Mouse (Mus musculus): ENCODE data around the gene Dnase2a.

Gene Dnase2a

DNA sequence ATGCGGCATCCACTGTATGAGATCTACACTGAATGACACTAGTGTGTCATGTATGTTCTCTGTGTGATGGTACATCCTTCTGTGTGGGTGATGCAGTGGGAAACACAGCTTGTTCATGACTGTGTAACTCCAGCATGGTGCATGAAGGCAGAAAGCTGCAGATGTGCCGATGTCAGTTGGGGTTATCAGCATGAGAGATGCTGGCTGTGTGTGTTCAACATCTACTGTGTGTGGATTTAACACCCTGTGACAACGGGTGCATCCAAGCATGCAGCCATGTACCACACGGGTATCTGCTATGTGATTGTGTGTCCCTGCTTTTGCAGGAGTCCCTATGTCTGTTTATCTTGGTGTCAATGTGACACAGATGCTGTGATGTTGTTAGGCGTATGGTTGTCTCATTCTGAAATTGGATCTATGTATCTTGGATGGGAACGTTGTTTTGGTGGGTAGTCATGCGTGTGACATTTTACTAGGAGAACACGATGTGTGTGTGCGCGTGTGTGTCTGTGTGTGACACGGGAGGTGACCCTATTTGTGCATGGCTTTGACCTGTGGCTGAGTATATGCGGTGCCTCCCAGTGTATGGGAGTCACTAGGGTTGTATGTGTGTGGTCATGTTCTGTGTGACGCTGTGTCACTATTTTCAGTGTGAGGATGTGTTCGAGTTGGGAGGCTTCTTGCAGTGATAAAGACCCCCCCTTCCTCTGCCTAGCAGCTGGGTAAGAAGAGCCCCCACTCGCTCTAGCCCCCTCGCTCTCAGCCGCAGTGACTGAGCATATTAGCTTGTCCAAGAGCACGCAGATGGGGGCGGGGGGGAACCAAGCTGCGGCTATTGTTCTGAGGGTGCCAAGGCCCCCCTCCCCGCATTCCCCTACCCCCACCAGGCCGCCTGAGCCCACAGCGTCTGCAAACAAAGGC, 27.9 kb downstream of the Dnase2a start:
- DNase-seq (ENCODE audit: low read depth, low spot score): no peak

DNA sequence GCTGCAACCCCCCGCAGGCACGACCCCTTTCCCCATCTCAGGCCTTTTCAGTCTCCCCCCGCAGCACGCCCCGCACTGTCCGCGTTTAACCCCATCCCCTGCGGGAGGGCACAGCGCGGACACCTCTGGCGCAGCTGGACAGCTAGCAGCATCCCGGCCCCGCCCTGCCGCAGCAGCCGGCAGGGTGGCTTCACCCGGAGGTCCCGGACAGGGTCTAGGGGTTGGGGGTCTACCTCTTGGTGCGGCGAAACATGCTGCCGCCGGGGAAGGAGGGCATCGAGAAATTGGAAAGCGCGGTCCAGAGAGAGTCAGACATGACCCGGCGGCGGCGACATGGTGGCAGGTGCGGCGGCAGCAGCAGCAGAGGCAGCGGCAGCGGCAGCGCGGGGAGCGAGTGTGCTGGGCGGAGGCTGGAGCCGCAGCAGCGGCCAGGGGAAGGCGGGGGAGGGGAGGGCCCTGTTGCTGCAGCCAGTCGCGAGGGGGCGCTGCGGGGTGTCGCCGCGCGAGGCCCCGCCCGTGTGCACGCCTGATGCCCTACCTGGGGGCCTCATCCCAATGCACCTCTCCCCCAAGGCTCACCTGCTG, 28.7 kb downstream of the Dnase2a start, which contains the start of gene Mast1:
TSS of gene Mast1 (minus strand) at position 398 of the 585 bp plus-strand sequence.
- DNase-seq (ENCODE audit: low read depth, low spot score): peak; percentile 88

DNA sequence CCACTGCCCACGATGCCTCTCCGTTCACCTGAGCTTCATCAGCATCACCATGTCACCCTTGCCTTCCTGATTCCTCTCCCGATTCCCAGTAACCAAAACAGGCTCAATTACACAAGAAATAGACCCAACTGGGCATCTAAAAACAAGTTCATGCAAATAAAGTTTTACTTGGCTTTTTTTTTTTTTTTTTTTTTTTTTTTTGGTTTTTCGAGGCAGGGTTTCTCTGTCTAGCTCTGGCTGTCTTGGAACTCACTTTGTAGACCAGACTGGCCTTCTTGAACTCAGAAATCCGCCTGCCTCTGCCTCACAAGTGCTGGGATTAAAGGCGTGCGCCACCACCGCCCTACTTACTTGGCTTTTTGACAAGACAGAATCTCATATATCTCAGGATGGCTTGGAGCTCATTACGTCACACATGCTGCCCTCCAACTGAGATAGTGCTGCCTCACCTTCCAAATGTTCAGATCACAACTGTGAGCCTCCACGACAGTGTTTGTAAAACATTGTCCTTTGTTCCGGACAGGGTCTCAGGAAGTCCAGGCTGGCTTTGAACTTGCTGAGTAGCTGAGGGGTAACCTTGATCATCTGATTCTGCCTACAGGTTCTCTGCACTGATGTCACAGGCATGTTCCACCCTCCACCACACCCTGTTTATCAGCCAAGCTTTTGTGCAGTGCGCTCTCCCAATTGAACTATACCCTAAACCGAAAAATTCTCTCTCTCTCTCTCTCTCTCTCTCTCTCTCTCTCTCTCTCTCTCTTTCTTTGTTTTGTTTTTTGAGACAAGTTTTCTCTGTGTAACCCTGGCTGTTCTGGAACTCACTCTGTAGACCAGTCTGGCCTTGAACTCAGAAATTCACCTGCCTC, 29.5 kb downstream of the Dnase2a start:
- no peak for DNase-seq (ENCODE audit: low read depth, low spot score)

DNA sequence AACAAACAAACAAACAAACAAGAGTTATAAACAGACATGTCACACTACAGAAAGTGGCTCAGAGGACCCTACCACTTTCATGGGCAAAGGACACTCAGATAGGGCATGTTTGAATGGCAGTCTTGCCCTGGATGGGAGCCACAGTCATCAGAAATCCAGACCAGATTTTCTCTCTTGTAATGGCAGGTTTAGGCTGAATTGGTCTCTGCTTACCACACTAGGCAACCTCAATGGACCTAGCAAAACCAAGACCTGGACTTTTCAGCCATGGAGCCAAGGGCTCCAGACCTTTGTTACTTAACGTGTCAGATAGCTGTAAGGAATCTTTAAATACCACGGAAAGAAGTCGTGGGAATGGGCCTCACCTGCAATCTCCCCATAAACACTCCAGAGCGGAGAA, 35.3 kb downstream of the Dnase2a start:
- DNase-seq (ENCODE audit: low read depth, low spot score): no peak

DNA sequence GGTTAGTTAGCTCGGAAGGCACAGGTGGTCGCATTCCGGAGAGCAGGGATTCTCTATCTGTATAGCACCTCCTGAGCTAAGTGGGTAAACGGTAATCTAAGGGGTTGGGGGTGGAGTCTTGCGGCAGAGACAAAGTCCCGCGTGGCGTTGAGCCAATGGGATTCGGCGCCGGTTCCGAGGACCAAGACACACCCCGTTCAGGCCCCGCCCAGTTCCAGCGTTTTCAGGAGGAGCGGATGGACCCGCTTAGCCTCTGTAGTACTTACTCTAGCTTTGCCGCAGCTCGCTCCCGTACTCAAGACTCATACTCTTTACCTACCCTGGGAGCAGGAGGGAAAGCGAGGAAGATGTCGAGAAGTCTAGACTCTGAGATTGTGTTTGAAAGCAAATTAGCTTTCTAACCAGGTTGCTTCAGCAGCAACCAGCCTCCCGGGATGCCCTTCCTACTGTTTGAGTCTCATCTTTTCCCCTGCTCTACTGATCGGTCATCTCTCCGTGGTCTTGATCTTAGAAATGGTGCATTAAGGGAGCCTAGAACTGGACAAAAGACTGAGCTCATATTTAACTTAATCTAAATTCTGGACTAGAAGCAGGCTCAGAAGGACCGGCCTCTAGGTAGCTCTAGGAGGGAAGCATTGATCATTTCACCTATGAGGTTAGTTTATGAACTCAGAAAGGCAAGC, 36.3 kb downstream of the Dnase2a start:
- peak; percentile 93 for DNase-seq (ENCODE audit: low read depth, low spot score)

DNA sequence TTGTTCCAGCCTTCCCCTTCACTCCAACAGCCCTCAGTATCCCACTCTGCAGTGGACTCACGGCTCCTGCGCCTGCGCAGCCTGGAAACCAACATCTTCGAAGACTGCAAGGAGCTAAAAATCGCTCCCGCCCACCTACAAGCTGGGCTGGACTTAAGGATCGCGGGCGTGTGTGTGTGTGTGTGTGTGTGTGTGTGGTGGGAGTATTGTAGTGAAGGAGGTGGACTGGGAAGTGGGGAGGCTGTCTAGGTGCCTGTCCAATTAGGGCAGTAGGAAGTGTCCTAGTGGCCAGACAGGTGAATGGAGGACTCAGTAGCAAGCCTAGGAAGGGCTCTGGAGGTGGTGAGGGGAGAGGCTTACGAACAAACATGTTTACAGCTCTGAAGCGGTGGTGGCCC, 36.9 kb downstream of the Dnase2a start:
- DNase-seq (ENCODE audit: low read depth, low spot score): no peak

DNA sequence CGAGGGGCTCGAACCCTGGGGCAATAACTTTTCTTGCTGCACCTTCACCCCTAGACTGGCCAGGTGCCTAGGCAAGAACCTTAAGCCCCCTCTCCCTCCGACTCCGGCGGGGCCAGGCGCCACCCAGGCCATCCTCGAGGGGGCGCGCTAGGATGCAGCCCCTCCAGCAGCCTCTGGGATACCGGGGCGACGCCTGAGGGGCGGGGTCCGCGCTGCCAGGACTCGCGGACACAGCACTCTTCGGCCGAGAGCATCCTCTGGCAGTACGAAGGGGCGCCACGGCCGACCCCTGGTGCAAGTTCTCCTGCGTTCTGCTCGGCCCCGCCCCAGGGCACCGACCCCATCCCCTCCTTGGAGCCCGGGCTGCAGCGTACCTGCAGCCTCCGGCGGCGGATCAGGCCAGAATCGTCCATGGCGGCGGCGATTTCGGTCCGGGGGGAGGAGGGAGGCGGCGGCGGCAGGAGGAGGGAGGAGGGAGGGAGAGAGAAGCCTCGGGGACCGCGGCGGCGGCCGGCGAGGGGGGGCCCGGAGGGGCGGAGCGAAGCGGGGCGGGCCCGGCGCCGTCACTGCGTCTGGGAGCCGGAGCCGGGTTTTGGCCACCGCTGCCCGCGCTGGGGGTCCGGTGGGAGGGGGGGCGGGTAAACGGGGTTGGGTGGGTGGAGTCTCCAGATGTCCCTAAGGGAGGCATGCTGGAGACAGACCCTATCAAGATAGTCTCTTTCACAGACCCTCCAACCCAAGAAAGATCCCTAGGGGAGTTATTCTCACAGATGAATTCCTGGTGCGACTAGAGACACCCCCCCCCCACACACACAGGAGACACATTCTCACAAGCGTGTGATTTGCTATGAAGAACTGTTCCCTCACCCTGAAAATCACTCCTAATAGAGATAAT, 37.5 kb downstream of the Dnase2a start:
- peak; percentile 79 for DNase-seq (ENCODE audit: low read depth, low spot score)

DNA sequence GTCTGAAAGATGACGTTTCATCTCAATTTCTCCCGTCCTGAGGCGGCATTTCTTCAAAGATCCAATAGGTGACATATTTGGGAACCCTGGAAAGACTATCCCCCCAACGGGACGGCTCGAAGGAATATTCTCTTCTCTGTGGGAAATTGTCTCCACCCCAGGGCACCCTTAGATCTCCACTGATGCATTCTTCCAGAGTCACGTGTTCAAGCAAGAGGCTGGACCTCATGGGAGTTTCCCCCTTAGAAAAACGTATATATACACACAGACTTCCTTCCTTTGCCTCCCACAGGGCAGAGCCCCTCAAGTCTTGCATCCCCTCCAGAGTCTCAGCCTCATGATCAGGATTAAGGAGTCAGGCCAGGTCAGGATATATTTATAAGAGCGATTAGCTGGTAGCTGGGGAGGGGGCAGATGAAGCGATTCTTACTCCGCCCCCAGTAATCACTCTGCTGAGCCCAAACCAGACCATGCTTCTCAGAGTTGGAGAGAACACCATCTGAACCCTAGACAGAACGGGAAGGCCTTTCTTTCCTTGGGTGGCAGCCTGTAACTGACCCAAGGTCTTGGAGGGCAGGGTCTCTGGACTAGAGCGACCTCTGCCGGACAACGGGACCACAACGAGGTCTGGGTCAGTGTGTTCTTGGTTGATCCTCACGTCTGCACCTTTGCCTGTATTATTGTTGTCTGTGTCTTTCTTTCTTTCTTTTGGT, 38.3 kb downstream of the Dnase2a start, which contains the start of gene Rtbdn:
TSS of gene Rtbdn (plus strand) at position 464 of the 713 bp plus-strand sequence.
- no peak for DNase-seq (ENCODE audit: low read depth, low spot score)

DNA sequence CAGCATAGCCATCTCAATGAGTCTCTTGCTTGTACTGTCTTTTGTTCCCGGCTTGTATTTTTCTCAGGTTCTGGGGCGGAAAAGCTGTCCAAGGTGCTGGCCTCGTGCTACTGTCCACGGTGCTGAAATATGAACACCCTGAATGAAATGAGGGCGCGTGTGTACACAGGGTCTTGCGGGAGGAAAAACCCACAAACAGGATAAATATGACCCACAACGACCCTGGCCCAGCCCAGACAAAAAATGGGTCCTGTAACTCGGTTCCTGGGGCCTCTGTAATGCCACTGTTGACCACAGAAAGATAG, 38.8 kb downstream of the Dnase2a start:
- DNase-seq (ENCODE audit: low read depth, low spot score): peak; percentile 57

DNA sequence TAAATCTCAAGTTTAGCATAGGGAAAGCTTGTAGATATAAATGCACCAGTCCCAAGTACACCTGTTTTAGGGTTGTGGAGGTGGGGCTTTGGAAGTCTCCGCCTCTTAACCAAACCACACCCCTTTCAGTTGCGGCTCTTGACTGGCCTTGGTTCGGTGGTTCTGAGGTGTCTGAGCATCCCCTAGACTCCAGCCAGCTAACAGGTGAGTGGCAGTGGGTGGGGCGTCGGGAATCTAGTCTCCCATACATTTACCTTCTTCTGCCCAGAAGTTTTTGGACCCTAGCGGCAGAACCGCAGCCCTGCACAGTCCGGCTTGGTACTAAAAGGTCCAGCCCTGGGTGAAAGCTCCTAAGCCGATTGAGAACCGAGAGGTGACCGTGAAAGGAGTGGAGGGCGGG, 41.4 kb downstream of the Dnase2a start:
- DNase-seq (ENCODE audit: low read depth, low spot score): peak; percentile 47

DNA sequence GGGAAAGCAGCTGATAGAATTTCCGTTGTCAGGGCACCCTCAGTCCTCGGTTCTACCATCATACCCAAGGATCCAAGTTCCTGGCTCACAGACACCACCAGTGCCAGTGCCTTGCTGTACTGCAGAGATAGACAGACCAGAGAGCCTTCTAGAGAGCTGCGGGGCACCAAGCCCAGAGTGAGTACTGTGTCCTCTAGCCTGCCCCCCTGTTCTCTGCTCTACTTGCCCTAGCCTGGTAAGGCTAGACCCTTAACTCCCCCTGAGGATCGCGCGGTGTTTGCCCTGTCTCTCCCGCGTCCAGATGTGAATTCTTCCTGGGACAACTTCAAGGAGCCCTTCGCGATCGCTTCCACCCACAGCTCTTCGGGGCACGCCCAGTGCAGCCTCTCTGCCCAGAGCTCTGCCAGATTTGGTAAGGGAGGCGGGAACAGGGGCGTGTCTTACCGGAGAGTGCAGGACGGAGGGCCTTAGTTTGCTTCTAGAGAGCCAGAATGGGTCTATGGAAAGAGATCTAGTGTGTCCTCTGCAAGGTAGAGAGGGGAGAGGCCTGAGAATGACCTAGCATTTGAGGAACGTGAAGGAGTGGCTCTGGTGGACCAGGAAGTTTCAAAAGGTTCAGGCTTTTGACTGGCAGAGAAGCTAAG, 44.4 kb downstream of the Dnase2a start:
- DNase-seq (ENCODE audit: low read depth, low spot score): peak; percentile 93

DNA sequence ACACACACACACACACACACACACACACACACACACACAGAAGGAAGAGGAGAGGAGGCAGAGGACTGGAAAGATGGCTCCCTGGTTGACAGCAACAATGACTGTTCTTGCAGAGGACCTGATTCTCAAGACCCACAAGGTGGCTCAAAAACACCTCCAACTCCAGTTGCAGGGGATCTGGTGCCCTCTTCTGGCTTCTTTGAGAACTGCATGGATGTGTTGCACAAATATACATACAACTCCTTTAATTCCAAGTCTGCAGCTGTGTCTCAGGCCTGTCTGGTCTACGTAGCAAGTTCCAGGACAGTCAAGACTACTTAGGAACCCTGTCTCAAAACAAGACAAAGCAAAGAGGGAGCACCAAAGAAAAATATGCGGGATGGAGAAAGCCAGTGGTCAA, 48.4 kb downstream of the Dnase2a start:
- DNase-seq (ENCODE audit: low read depth, low spot score): peak; percentile 94

DNA sequence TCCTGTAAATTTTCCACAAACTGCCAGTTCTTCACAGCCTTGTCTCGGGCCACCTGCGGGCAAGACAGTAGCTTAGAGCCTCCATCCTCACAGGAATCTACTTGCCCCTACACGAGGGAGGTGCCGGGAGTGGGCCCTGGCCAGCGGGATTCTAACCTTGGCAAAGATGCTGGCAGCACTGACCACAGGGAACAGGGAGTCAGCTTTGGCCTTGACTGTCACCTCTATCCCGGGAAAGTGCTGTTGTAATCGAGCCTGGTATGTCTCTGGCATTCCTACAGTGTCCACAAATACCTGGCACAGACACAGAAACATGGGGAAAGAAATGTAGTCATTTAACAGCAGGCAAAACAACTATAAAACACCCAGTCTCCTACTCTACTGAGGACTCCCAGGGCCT, 51.5 kb downstream of the Dnase2a start:
- no peak for DNase-seq (ENCODE audit: low read depth, low spot score)

DNA sequence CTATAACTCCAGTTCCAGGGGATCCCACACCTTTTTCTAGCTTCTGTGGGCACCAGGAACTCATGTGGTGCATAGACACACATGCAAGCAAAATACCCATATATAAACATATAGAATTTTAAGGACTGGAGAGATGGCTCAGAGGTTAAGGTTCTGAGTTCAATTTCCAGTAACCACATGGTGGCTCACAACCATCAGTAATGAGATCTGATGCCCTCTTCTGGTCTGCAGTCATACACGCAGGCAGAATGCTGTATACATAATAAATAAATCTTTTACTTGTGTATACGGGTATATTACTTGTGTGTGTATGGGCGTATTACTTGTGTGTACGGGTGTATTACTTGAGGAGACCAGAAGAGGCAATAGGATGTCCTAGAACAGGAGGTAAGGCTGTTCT, 55.6 kb downstream of the Dnase2a start:
- DNase-seq (ENCODE audit: low read depth, low spot score): no peak

DNA sequence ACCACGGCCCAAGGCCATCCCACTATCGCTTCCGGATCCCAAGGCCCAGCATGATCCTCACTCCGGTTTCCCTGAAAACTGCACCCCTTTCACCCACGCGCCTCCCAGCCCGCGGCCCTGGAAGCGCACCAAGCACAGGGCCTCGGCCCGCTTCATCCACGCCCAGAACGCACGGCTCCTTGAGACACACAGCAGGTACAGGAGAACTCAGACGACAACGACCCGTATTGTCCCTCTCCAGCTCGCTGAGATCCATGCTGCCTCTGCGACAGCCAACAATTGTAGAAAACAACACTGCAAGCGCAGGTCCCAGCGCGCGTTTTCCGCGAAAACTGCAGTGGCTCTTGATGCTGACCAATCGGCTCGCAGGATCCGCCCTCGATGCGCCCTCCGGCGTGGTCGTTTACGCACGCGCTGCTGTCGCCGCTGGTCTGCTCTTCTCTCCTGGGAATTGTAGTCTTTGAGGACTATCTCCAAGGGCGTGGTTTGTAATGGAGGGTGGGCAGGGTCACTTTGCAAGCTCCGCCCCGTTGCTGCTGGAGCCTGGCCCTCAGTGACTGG, 57.5 kb downstream of the Dnase2a start:
- DNase-seq (ENCODE audit: low read depth, low spot score): peak; percentile 99

DNA sequence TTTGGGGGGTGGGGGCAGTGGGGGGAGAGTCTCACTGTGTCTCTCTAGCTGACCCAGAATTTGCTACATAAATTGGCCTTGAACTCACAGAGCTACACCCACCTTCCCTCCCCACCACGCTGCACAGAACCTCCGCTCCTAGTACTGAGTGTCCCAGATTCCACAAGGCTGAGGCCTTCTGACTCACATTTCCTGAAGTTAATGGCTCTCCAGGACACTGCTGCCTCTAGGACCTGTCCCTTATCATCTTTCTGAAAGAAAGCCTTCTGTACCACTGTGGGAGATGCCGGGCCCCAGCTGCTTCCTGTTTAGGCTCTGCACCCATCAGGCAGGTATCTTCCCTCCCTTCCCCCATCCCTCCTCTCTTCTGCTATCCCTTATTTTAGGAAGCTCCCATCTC, 58.2 kb downstream of the Dnase2a start:
- no peak for DNase-seq (ENCODE audit: low read depth, low spot score)

DNA sequence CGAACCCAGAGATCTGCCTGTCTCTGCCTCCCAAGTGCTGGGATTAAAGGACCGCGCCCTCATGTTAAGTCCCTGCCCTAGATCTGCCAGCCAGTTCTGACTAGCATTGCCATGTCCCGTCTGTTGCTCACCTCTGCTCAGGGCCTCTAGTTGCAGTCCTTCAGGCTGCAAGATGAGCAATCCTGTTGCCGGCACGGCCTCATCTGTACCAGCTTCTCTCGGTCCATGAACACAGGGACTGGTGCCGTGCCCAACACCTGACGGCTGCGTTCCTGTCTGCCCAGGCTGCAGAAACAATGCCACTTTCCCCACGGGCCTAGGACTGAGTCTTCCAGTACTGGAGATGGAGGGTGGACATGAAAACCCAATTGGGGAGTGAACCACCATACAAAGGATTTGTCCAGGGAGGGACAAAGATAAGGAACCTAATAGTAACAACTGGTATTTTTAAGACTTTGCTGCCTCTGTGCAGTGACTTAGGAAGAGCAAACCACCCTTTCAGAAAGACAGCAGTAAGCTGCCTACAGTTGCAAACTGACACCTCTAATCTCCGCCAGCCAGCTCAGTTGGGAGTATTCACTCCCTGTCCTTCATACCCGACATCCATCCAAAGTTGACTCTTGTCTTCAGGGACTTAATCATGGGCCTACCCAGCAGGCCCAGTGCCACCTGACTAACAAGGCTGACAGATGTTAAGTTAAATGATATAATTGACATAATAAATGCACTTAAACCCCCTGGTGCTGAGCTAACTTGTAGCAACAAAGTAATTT, 59.4 kb downstream of the Dnase2a start:
- no peak for DNase-seq (ENCODE audit: low read depth, low spot score)

DNA sequence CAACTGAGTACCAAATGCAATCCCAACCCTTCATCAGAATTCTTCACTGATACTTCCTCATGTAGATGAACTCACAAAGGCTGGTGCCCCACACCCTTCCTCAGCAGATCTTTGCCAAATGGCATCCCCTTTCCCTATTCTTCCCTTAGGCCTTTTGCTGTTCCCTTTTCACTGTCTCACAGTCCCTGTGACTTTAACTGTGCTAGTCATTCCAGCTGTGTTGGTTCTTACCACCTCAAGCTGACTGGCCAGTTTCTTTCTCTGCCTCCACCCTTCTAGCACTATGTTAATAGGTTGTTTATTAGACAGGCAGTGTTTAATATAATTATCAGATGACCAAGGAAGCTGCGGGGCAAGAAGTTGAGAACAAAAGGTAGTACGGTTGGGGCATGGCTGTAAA, 60.3 kb downstream of the Dnase2a start:
- DNase-seq (ENCODE audit: low read depth, low spot score): no peak
